Comparison of ENCODE assay signal across 8 mouse cellular contexts in the genomic region with DNA sequence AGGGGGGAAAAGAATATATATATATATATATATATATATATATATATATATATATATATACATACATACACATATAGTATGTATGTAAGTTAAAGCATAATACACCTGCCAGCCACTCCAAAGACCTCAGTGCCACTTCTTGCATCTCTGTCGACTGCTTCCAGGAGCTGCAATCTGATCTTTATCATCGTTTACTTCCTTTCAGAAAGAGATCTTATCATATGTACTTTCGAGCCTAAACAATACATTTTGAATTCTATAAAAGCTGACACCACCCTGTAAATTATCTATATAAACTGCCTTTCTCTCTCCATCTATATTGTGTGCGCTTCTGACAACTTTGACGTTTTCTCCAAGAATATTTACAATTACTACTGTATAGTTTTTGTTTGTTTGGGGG. TPM values are rescaled to one million over a fixed set of nuclear protein-coding genes. Genes with fewer than 3 reads are reported as not detected.
DNase-seq lines count a peak whose midpoint lies in the region; ATAC-seq and TF ChIP-seq lines count a peak whose summit lies in the region.

No protein-coding gene starts in this region.

- H3K9ac ChIP-seq in limb, embryonic 14.5 days (ENCODE audit: low read depth, low read length, severe bottlenecking): peak overlapping the region; percentile 88
- H3K9ac ChIP-seq in stomach, postnatal 0 days (ENCODE audit: low read length): peak overlapping the region; percentile 79

- TF ChIP-seq POLR2A in testis, adult 2 months (IDR thresholded peaks at IDR 0.05; ENCODE audit: control insufficient read depth, low read depth, low read length): no peak
- no peak for TF ChIP-seq POLR2A in limb, embryonic 14.5 days (IDR thresholded peaks at IDR 0.05; ENCODE audit: borderline replicate concordance, extremely low read depth, insufficient read depth, insufficient read length)

- H3K4me3 ChIP-seq in erythroblast, embryonic 14.5 days (replicated peaks): peak overlapping the region; percentile 69
- H3K4me3 ChIP-seq in testis, adult 2 months (ENCODE audit: control insufficient read depth, low read depth, low read length): peak overlapping the region; percentile 92; the same call in 1 of the 2 replicates
- H3K4me3 ChIP-seq in limb, embryonic 14.5 days (replicated peaks; ENCODE audit: low read length): peak overlapping the region; percentile 64
- H3K4me3 ChIP-seq in stomach, postnatal 0 days (ENCODE audit: low read depth, low read length): peak overlapping the region; percentile 71

- WGBS in limb, embryonic 14.5 days: 25% methylated on average over 5 of the region's 5 CpGs
- 12% methylated on average over 5 of the region's 5 CpGs for WGBS in stomach, postnatal 0 days

- no peaks in the 10 kb centered on the region for H3K27me3 ChIP-seq in erythroblast, embryonic 14.5 days (ENCODE audit: control insufficient read depth)
- H3K27me3 ChIP-seq in testis, adult 2 months (ENCODE audit: control insufficient read depth, insufficient read depth, low read length): no peaks in the 10 kb centered on the region
- H3K27me3 ChIP-seq in limb, embryonic 14.5 days (ENCODE audit: control insufficient read depth, insufficient read depth, low read length): no peaks in the 10 kb centered on the region
- H3K27me3 ChIP-seq in stomach, postnatal 0 days (ENCODE audit: control insufficient read depth, insufficient read depth, low read length): no peaks in the 10 kb centered on the region

- H3K9me3 ChIP-seq in erythroblast, embryonic 14.5 days (ENCODE audit: control insufficient read depth, low read length): no peaks in the 10 kb centered on the region
- no peaks in the 10 kb centered on the region for H3K9me3 ChIP-seq in limb, embryonic 14.5 days (ENCODE audit: control insufficient read depth, low read length)
- H3K9me3 ChIP-seq in stomach, postnatal 0 days (ENCODE audit: control insufficient read depth, low read length): no peaks in the 10 kb centered on the region

- H3K27ac ChIP-seq in testis, adult 2 months (ENCODE audit: control insufficient read depth, insufficient read depth, low read depth, low read length): no peak overlapping the region; the same call in 1 of the 2 replicates
- peak overlapping the region; percentile 94; the same call in 1 of the 2 replicates for H3K27ac ChIP-seq in limb, embryonic 14.5 days (replicated peaks; ENCODE audit: low read depth, low read length)
- peak overlapping the region; percentile 93 for H3K27ac ChIP-seq in stomach, postnatal 0 days (replicated peaks)

- no peak for TF ChIP-seq CTCF in testis, adult 2 months (IDR thresholded peaks at IDR 0.05; ENCODE audit: control insufficient read depth, insufficient read depth, insufficient replicate concordance, low read depth, low read length)
- no peak for TF ChIP-seq CTCF in stomach, postnatal 0 days (IDR thresholded peaks at IDR 0.05; ENCODE audit: low read depth)

- peaks cover 55% of the 10 kb centered on the region for H3K4me1 ChIP-seq in erythroblast, embryonic 14.5 days (ENCODE audit: control insufficient read depth)
- H3K4me1 ChIP-seq in testis, adult 2 months (ENCODE audit: control insufficient read depth, insufficient read depth, low read length): no peaks in the 10 kb centered on the region; the same call in 1 of the 2 replicates
- H3K4me1 ChIP-seq in limb, embryonic 14.5 days (ENCODE audit: control insufficient read depth, insufficient read depth, low read length): peaks cover 6% of the 10 kb centered on the region; the same call in 1 of the 2 replicates
- no peaks in the 10 kb centered on the region for H3K4me1 ChIP-seq in stomach, postnatal 0 days (replicated peaks; ENCODE audit: control insufficient read depth, insufficient read depth)

- no peak for ATAC-seq in erythroblast, adult 5-6 weeks (replicated peaks; ENCODE audit: low FRiP score, poor library complexity, severe bottlenecking)
- no peak for ATAC-seq in limb, embryonic 14.5 days (ENCODE audit: low FRiP score, low read depth)
- no peak for ATAC-seq in stomach, postnatal 0 days (ENCODE audit: low FRiP score, low TSS enrichment)

- H3K36me3 ChIP-seq in erythroblast, embryonic 14.5 days (ENCODE audit: control insufficient read depth): peaks cover 97% of the 10 kb centered on the region
- peaks cover 2% of the 10 kb centered on the region; the same call in 1 of the 2 replicates for H3K36me3 ChIP-seq in testis, adult 2 months (ENCODE audit: control insufficient read depth, insufficient read depth, low read length)
- peaks cover 19% of the 10 kb centered on the region; the same call in 1 of the 2 replicates for H3K36me3 ChIP-seq in limb, embryonic 14.5 days (ENCODE audit: control insufficient read depth, insufficient read depth, low read length)
- H3K36me3 ChIP-seq in stomach, postnatal 0 days (ENCODE audit: control insufficient read depth, insufficient read depth, low read length): peaks cover 4% of the 10 kb centered on the region; the same call in 1 of the 2 replicates

- peak overlapping the region; percentile 74 for H3K4me2 ChIP-seq in limb, embryonic 14.5 days (replicated peaks; ENCODE audit: low read depth, low read length, severe bottlenecking)
- peak overlapping the region; percentile 72 for H3K4me2 ChIP-seq in stomach, postnatal 0 days (replicated peaks; ENCODE audit: low read depth)

- TF ChIP-seq EP300 in stomach, postnatal 0 days (optimal IDR thresholded peaks at IDR 0.05): no peak

- DNase-seq in testis, postnatal 10 days (ENCODE audit: low spot score): no peak
- no peak for DNase-seq in limb, embryonic 14.5 days (ENCODE audit: low spot score)
- no peak for DNase-seq in stomach, postnatal 0 days (ENCODE audit: low spot score)
- no peak for DNase-seq in urinary bladder, adult 2 months (ENCODE audit: low spot score)
- DNase-seq in embryo, embryonic 10 days (ENCODE audit: low spot score): no peak

RNA-seq across cellular contexts. Expression of gene Trmo, which starts 0.7 kb away (rescaled TPM):
- polyA plus RNA-seq in erythroblast, embryonic 14.5 days (2012): 1.7 and 2.3 TPM in 2 replicates
- 39.8 and 54.5 TPM in 2 replicates for total RNA-seq in erythroblast, adult 5-6 weeks (2015; ENCODE audit: low replicate concordance)
- 64.6 and 70.5 TPM in 2 replicates for total RNA-seq in erythroblast, adult 5-6 weeks (2017; ENCODE audit: low replicate concordance)
- 12.1 and 12.2 TPM in 2 replicates for polyA plus RNA-seq in testis, adult 2 months (2012; rRNA removed)
- 9.1 and 9.2 TPM in 2 replicates for polyA plus RNA-seq in limb, embryonic 14.5 days (2012; rRNA removed)
- 7.8 and 11.3 TPM in 2 replicates for polyA plus RNA-seq in limb, embryonic 14.5 days (2014; fragmentation: Nextera tagmentation; extraction: Ambion mirVana)
- polyA plus RNA-seq in stomach, postnatal 0 days (2015; fragmentation: Nextera tagmentation; extraction: Ambion mirVana): 6.5 and 7.5 TPM in 2 replicates
- 4.7 and 6.3 TPM in 2 replicates for polyA plus RNA-seq in urinary bladder, adult 2 months (2012; rRNA removed)

RNA-seq across cellular contexts. Expression of gene Hemgn, which starts 24.8 kb away (rescaled TPM):
- polyA plus RNA-seq in erythroblast, embryonic 14.5 days (2012): 36.9 and 40.4 TPM in 2 replicates
- 294 and 312 TPM in 2 replicates for total RNA-seq in erythroblast, adult 5-6 weeks (2015; ENCODE audit: low replicate concordance)
- 420 and 452 TPM in 2 replicates for total RNA-seq in erythroblast, adult 5-6 weeks (2017; ENCODE audit: low replicate concordance)
- polyA plus RNA-seq in testis, adult 2 months (2012; rRNA removed): 54.7 and 57.4 TPM in 2 replicates
- 0.41 and 0.60 TPM in 2 replicates for polyA plus RNA-seq in limb, embryonic 14.5 days (2012; rRNA removed)
- 0.45 and 0.80 TPM in 2 replicates for polyA plus RNA-seq in limb, embryonic 14.5 days (2014; fragmentation: Nextera tagmentation; extraction: Ambion mirVana)
- polyA plus RNA-seq in stomach, postnatal 0 days (2015; fragmentation: Nextera tagmentation; extraction: Ambion mirVana): 0.78 and 1.2 TPM in 2 replicates
- 0.06 and 0.07 TPM in 2 replicates for polyA plus RNA-seq in urinary bladder, adult 2 months (2012; rRNA removed)

RNA-seq across cellular contexts. Expression of gene Foxe1, which starts 45.1 kb away (rescaled TPM):
- polyA plus RNA-seq in erythroblast, embryonic 14.5 days (2012): not detected in 2 replicates
- total RNA-seq in erythroblast, adult 5-6 weeks (2015; ENCODE audit: low replicate concordance): not detected in 2 replicates
- total RNA-seq in erythroblast, adult 5-6 weeks (2017; ENCODE audit: low replicate concordance): not detected in 2 replicates
- polyA plus RNA-seq in testis, adult 2 months (2012; rRNA removed): 0.04 TPM in 1 of 2 replicates, not detected in the other
- polyA plus RNA-seq in limb, embryonic 14.5 days (2012; rRNA removed): not detected in 2 replicates
- polyA plus RNA-seq in limb, embryonic 14.5 days (2014; fragmentation: Nextera tagmentation; extraction: Ambion mirVana): not detected in 2 replicates
- polyA plus RNA-seq in stomach, postnatal 0 days (2015; fragmentation: Nextera tagmentation; extraction: Ambion mirVana): 0.78 and 0.93 TPM in 2 replicates
- polyA plus RNA-seq in urinary bladder, adult 2 months (2012; rRNA removed): not detected in 2 replicates

Comparison
In these comparisons a context has a peak if more than half of its experiments do, and no peak if none do; other contexts are left out.
1. RNA of gene Hemgn, which starts 24.8 kb away (polyA plus RNA-seq): 54.7 to 57.4 TPM in testis, adult 2 months and 36.9 to 40.4 TPM in erythroblast, embryonic 14.5 days; 0.78 to 1.2 TPM in stomach, postnatal 0 days, 0.41 to 0.80 TPM in limb, embryonic 14.5 days and 0.06 to 0.07 TPM in urinary bladder, adult 2 months; every median in the first group is over 10 times any median in the second.
2. Peak in every context shown above with its lines, with median percentiles within 50 percentile points of each other: H3K4me3 ChIP-seq.